Mouse (Mus musculus) adrenal gland, adult 2 months (tissue): ENCODE measurements around the gene Bace2. TPM values are rescaled to one million over a fixed set of nuclear protein-coding genes. Genes with fewer than 3 reads are reported as not detected.

Source experiments
- DNase-seq: peaks from one replicate; pipeline ENCODE4 v3.0.0; 2021
- polyA plus RNA-seq: library from polyadenylated mRNA; depleted of rRNA; stranded (reverse); fragments of >200 nt; gene quantifications from 2 replicates; pipeline ENCODE4 v1.2.3, GENCODE M21; 2012; rRNA removed
- total RNA-seq, 2 experiments: library from RNA; stranded (reverse); gene quantifications; 2 replicates each; pipeline ENCODE4 v1.2.3; 2021

Gene Bace2
- total and polyA plus RNA-seq, 3 experiments, result 3.5 to 26.0 (median 13.4) TPM

DNA sequence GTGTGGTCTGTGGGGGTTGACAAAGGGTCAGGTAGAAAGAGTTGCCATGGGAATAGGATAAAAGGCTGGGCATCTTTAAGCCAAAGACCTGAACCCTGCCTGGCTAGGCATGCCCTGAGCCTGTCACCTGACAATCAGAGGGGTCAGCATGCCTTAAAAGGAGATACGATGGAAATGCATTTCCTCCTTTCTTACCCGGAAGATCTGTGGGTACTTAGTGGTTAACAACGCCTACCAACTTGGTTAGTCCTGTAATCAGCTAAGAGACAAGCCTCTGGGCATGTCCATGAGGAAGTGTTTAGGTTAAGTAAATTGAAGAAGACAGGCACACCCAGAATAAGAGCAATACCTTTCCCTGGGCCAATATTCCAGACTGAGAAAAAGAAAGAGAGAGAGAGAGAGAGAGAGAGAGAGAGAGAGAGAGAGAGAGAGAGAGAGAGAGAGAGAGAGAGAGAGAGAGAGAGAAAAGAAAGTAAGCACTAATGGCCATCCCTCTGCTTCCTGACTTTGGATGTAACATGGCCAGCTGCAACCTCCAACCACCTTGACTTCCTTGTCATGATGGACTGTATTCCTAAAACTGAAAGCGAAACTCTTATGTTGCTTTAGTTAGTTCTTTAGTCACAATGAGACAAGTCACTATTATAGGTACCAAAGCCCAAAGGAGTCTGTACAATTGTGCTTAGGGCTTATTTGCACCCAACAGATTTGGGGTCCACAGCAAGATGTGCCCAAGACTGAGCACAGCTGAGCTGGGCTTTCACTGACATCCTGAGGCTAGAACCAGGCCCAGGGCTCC is 111.7 kb downstream of the Bace2 start:
- no peak for DNase-seq

GRCm38 (mm10) chr16:97474671-97475070 is 118.1 kb downstream of the Bace2 start:
- no peak for DNase-seq

DNA sequence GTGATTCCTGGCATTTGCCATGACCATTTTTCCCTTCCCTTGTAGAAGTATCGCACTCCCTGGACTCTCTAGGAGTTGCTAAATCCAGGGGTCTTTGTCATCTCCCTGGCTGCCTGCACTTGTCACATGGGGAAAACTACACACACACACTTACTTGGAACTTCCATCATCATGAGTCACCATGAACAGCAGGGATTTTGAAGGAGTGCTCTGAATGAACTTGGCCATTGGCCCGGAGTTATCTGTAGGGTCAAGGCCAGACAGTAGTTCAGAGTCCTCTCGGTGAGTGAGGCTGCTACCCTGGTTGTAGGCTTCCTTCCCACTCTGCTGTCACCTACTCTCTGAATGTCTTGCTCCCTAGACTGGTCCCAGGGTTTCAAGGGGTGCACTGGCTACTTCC is 119.0 kb downstream of the Bace2 start:
- DNase-seq, result peak; percentile 91

DNA sequence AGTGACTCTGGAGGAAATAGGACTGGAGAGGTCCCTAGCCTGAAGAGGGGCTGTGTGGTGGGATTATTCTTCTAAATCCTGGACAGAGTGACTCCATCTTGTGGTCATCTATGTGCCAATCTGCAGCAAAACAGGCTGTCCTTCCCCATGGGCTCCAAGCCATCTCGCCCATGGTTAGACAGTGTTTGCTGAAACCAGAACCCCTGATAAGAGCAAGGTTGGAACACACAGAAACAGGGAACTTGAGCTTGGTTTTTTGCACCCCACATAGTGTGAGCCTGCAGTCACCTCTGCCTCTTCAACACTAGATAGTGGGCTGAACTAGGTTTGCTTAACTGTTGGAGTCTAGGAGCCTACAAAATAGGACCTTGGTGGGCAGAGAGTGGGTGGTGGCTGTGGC is 120.0 kb downstream of the Bace2 start:
- DNase-seq, result peak; percentile 19

- no peak for DNase-seq
Measured at GRCm38 (mm10) chr16:97478655-97479054, 122.1 kb downstream of the Bace2 start.

GRCm38 (mm10) chr16:97492369-97492768 is 135.8 kb downstream of the Bace2 start:
- no peak for DNase-seq

Other genes starting within 250 kb of the Bace2 start
- gene Dscam, start 186.0 kb upstream of the Bace2 start, total RNA-seq, result not detected
- 0.01 TPM in 1 of 2 replicates, not detected in the other for gene Dscam, start 186.0 kb upstream of the Bace2 start, polyA plus RNA-seq
- 1 to 10 TPM; 2.2 to 2.7 TPM for gene Mx1, start 106.2 kb downstream of the Bace2 start, total RNA-seq
- gene Mx1, start 106.2 kb downstream of the Bace2 start, polyA plus RNA-seq, result 0.12 and 0.34 TPM in 2 replicates
- gene Fam3b, start 158.1 kb downstream of the Bace2 start, total RNA-seq, result not detected
- gene Fam3b, start 158.1 kb downstream of the Bace2 start, polyA plus RNA-seq, result not detected in 2 replicates